Mouse (Mus musculus) layer of hippocampus, adult 11-12 months (tissue): ENCODE data around the gene Anks1b.

Source experiments
- DNase-seq: peaks from one replicate; pipeline ENCODE4 v3.0.0; 2022; ENCODE audit warnings: low spot score

Anks1b gene

DNA sequence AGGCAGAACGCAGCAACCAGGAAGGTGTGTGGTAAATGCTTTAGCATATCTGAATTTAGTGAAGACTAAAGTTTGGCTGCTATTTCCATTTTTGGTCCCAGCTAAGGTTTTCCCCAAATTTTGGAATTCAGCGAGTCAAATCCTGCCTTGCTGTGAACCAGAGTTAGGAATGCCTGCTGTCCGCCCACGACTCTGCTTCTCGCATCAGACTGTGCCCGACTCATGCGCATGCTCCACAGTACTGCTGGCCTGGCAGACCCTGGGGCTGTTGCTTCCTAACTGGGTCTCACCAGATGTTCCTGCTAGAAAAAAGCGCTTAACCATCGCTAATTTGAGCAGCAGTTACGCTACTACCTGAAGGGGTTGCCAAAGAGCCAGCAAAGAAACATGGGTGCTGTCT is 801.1 kb downstream of the Anks1b start:
- DNase-seq: peak; percentile 76

DNA sequence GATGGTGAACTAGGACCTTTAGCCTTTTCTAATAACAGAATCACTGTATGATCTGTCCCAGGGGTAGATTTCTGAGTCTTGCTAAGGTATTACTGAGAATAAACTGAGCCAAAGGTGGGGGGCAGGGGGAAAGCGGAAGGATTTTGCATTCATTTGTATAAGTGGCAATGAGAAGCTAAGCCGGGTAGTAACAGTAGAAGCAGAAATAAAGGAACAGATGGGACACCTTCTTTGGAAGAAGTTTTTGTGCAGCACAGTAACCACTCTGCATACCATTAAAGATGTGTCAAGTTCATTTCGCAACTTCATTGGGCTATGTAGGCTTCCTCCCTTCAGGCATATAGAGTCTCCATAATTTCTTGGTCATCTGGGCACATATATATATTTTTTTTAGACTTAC is 804.1 kb downstream of the Anks1b start:
- DNase-seq: no peak

DNA sequence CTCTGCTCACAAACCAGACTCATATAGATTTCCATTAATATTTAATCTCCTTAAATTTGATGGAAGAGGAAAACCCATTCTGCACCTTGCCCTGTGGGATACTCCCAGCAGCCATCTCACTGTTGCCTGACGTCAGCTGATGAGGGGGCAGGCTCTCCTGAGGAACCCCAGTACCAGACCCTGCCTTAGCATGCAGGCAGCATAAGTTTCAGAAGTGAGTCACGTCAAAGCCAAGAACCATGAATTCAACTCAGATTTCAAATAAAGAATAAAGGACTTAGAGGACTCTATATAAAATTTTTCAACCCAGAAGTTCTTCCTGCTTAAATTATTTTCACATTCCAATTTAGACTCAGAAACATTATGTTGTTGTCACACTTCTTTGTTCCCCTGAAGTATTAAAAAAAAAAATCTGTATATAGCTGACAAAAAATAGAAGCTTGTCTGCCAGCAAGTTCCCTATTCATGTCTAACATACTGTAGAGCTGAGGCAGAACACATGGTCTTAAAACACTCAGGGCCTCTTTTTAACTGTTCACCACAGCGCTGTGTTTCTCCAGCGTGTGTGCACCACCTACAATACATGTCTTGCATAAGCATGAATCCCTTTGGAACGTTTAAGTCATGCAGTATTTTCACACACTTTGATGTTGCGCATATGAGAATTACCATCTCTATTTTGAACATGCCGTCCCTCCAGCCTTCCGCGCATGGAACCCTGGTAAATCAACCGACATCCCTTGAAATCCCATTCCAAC is 806.6 kb downstream of the Anks1b start:
- DNase-seq: peak; percentile 40

DNA sequence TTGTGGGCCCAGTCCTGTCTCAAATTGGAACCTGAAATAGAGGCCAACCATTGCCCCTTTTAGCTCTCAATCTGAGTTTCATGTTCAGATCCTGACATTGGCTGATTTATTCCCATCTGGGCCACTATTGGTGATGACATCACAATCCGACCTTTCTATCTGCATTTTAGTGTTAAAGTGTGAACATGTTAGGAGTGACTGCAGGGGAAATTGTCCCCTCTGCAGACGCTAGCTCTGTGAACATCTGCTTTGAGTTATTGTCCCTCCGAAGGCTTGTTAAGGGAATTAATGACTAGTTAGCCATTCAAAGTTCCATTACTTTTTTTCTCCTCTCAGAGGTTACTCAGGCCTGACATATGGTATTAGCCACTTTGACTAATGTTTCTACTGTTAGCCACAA is 810.5 kb downstream of the Anks1b start:
- DNase-seq: no peak

DNA sequence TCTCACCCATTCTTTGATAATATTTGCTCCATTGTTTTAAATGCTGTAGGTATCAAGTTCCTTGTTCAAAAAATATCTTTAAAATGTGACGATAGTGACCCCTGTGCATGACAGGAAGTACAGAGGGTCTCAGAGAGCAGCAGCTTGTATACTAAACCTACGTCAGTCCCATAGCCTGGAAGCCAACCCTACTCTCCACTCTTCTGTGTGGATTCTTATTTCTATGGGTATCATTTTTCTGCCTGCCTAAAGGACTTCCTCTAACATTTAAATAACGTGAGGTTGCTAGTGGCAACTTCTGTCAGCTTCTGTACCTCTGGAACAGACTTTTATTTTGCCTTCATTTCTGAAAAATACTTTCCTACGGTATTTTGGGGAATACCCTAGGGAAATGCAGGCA is 812.1 kb downstream of the Anks1b start:
- DNase-seq: no peak

DNA sequence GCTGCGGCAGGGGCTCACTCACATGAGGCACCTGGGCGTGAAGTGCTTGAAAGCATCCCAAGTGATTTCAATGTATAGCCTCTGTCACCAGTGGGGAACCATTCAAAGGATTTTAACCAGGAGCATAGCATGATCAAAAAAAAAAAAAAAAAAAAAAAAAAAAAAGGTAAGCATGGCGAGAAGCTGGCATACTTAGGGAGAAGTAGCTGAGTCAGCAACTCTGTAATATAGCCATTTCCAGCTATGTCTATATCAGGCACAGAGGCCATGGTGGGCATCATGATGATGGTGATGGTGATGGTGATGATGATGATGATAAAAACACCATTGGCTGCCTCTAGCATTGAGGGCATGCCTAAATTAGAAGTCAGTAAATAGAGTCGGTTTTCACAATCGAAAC is 814.8 kb downstream of the Anks1b start:
- DNase-seq: no peak

DNA sequence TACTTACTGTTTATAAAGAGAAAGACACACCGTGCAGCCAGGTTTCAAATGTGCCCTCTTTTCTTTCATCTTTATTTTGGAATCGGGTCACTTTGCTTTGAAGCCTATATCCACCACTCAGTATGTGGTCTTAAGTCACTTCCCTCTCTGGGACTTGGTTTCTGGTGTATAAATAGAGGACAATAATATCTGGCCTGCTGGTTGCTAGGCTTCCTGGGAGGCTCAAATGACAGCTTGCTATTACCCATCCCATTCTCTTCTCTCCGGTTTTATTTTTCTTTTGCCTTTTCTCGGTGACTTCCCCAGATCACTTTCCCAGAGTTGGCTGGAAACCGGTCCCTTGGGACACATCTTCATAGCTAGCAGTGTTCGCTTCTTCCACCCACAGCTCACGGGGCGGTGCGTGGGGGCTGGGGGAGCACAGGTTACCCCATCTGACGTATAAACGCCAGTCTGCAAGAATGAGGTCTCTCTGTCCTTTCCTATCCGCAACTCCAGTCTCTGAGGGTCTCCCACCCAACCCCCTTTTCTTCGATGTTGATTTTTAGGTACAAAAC is 815.5 kb downstream of the Anks1b start:
- DNase-seq: no peak

DNA sequence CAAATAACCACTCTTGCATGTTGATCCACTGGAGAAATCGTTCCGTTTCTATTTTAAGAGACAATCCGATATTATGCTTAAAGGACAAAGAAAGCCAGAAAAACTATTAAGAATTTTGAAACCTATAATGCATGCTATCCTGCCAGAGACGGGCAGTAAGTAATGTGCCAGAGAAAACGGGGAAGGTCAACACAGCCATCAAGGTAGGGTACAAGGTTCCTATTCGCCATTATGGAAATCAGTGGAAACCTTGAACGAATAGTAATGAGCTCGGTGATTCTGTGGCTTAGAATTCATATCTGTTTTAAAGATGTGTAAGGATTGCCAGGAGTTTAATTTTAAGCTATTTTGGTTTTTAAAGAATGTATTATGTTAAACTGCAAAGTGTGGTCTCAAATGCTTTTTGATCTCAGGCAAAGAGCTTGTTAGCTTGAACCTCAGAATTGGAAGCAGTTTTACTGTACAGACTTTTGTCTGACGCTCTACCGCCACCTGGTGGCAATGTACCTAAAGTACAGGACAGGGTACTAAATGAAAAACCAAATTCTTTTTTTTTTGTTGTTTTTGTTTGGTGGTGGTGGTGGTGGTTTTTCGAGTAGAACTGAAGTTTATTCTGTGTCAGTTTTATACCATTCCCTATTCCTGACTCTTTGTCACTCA is 816.7 kb downstream of the Anks1b start:
- DNase-seq: peak; percentile 78

DNA sequence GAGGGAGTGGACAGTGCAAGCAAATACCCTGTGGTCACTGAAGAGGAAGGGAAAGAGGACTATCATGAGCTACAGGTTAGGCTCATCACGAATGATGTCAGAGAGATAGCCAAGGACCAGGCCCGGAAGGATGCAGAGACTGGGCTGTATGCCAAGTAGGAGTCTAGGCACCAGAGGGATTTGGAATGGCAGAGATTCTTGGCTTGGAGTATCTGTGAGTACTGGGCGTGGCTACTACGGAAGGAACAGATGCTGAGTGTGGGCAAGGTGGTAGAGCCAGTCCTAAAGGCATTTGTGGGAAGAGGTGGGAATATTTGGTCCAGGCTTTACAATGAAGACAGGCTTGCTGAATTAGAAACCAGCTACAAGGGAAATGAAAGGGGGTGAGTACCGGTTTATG is 823.4 kb downstream of the Anks1b start:
- no peak for DNase-seq

DNA sequence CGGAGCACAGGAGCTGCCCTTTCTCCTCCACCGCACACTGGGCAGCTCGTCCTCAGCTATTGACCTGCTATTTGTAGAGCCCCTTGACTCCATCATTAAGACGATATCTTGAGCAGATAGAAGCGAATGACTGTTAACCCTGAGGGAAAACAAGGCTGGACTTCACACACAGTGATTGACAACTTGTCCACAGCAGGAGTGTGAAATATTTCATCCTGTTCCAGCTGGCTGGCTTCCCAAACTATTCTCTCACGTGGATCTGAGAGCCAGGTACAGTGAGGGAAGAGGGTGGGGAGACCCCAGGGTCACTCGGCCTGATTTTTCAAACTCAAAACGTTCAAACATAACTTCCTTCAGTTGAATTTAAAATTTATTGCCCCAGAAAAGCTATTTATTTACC is 824.1 kb downstream of the Anks1b start:
- no peak for DNase-seq

DNA sequence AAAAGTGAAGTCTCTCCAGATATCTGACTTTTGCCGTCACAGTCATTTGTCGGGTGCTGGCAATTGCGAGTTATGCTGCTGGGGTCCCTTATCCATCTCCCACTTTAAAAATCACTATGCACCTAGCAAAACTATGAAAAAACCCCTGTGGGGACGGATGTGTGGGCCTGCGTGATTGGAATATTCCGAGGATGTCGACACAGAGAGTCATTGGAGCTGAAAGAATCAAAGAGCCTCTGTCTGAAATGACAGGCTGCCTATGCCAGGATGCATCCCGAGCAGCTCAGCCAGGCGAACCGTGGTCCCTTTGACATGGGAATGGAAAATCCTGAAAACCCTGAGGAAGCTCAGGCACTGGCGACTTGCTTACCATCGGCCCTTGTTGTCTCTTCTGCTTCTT is 825.9 kb downstream of the Anks1b start:
- DNase-seq: no peak

DNA sequence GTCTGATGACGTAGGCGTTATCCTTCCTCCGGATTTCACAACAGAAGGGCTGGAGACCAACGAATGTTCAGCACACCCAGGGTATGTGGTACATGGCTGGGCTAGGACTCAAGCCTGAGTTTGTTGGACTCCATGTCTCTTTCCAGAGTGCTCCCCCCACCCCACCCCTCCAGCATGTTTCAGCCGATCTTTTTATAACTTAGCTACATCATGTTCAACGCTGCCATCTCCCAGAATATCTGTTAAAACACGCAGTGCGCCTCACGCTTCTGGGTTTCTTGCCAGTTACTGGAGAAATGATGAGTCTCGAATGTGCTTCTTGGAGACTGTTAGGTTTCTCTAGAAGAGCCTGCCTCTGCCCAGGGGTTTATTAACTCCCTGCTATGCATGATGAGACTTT is 831.3 kb downstream of the Anks1b start:
- peak; percentile 68 for DNase-seq

DNA sequence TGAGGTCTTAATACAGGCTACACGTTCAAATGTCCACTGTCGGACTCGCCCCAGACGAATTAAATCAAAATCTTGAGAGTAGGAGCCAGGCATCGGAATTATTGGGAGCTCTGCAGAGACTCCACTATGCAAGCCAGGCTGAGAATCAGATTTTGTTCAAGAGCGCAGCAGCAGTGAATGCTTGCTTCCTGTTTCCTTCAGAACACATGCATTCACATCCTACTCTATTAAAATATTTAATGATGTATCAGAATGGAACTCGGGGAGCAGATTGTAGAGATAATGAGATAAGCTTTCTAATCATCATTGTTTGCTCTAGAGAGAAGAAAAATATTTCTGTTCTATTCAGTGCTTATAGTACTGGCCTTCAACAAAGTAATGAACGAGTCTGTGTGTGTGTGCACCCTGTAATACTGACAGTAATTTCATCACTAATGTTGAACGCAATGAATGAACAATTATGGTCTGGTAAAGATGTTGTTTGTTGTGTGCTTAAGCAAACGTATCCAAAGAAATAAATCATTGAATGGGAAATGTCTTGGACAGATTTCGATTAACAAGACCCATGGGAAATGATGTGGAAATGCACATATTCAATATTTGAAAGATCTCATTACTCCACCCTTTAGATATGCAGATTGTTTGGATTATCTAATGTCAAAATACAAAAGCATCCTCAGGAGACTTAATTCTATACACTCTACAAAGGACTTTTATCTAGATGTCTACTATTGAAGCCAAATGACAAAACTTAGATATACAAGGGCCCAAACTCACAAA is 835.7 kb downstream of the Anks1b start:
- no peak for DNase-seq

DNA sequence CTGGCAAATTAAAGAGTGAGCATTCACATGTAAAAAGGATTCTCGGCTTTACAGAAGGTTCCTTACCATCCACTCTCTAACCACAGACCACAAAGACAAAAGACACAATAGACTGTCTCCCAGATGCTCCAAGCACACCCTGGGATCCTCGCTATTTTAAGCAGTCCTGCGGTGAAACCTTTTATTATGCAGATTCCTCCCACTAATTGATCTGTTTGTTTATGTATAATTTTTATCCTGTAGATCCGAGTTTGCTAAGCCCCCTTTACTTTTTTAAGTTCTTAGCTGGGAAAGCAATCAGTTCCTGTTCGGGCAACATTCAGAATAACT is 836.3 kb downstream of the Anks1b start:
- no peak for DNase-seq

DNA sequence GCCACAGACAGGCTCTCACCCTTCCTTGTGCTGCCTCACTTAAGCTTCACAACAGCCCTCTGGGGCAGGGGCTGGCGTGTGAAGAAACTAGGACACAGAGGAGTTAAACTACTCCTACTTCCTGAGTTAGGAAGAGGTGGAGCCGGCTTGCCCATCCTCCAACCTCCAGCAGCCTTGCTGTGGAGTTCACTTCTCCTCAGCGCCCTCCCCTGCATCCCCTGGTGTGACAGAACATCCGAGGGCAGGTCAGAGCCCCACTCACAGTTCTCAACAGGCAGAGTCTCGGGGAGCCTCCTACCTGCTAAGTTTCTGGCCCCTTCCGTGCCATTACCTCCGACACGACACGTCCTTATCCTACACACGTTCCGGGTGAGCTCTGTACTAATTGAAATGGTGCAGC is 844.7 kb downstream of the Anks1b start:
- no peak for DNase-seq

DNA sequence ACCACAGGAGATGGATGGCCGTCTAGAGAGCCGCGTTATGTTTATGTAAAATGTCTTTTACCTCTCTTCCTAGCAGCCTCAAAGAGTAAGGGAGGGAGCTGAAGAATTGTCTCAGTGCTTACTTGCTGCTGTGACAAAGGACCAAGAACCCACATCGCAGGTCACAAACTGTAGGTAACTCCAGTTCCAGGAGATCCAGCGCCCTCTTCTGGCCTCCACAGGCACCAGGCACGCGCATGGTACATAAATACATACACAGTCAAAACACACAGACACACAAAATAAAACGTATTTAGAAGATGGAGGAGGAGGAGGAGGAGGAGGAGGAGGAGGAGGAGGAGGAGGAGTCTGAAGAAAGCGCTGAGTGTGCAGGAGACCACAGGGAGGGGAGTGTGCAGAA is 845.4 kb downstream of the Anks1b start:
- DNase-seq: no peak

DNA sequence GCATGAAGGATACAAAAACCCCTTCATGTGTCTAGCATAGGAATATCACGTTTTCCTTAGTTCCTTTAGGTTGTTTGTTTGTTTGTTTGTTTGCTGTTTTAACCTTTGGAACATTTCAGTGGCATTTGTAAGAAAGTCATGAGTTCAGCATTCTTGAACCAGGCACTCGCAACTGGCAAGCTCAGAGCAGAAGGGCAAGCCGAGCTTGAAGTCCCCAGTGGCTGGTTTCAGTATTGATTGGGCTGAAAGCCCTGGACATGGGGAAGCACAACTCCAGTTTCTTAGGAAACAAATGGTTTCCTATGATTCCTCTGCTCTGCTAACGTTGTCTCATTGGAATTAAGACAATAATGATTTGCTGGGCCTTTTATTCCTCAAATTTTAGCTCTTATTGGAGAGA is 846.7 kb downstream of the Anks1b start:
- DNase-seq: no peak

DNA sequence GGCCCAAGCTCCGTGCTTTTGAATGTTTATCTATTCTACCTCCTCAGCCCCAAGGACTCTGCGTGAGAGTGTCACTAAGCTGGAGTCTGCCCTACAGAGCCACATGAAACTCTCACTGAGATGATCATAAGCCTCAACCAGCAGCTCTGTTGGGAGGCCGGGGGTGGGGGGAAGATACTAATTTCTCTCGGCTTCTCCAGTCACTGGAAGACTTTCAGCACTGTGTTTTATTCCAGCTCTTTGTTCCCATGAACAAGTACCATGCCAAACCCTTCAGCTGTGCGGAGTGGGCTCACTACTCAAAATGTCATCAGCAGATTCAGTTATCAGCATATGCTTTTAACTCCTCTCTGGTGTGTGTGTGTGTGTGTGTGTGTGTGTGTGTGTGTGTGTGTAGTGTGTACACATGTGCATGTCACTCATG is 849.8 kb downstream of the Anks1b start:
- peak; percentile 73 for DNase-seq

DNA sequence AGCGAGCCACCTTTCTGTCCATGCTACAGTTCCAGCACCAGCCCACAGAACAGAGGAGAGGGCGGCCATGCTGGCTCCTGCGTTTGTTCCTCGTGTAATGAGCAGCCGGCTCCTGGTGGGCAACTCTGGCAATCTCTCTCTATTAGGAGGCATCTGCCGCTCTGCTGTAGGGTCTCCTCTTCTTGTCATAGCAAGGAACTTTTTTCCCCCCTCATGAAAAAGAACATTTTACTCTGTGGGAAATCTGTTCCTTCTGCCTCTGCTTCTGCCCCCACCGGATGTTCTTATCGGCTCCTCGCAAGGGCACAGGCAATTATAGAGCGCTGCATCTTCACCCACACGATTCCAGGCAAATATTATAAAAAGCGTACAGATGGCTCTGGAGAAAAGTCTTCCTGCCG is 850.6 kb downstream of the Anks1b start:
- DNase-seq: peak; percentile 56

DNA sequence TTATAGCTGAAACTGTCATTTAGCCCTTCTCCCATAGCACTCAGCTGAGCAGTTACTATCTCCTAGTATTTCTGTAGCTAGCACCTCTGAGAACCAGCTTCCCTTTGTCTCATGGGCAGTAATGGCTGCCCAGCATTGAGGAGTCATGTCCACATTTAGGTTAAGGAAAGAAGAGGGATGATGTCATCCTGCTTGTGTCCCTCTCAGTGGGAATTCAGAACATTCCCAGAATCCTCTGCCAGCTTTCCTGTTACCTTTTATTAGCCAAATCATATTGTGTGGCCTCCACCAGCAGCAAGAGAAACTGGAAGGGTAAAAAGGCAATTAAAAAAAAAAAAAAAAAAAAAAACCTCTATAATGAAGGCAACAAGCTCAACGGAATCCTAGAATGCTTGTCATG is 851.6 kb downstream of the Anks1b start:
- DNase-seq: no peak

DNA sequence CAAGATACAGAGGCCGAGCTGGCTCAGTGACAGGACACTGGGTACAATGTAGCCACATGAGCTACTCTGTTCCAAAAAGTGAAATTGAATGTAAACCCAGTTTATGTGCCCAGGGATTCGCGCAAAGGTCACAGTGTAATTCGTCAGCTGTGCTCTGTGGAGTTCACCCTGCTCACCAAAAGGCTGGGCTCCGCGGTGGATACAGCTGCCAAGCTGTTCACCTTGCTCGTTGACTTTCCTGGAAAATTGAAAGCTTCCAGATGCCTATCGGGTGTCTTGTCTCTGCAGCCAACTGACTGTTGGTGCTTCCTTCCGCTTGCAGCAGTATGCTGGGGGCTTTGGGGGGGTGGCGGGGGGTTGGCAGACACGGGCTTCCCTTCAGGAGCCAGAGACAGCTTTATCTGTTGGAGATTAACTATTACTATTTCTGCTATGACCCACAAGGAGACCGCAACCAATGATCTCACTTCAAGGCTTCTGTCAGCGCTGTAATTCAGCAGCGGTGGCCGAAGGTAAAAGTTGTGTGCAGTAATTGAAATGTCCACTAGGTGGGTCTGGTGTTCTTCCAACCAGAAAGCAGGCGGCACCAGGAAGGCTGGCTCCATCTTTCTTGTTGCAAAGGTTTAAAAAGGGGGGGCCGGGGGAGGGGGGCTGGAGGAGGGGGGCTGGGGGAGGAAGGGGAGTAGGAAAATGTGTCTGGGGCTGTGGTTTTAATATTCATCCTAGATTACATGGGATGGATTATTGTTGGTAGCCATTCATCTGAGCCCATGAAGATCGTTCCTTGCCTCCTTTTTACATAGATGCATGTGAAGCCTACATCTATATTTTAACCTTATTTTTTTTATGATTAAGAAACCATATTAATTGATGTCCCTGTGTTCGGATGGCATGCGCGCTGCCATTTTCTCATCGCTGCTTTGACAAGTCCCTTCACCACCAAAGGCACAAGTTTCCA is 855.4 kb downstream of the Anks1b start:
- DNase-seq: peak; percentile 86

DNA sequence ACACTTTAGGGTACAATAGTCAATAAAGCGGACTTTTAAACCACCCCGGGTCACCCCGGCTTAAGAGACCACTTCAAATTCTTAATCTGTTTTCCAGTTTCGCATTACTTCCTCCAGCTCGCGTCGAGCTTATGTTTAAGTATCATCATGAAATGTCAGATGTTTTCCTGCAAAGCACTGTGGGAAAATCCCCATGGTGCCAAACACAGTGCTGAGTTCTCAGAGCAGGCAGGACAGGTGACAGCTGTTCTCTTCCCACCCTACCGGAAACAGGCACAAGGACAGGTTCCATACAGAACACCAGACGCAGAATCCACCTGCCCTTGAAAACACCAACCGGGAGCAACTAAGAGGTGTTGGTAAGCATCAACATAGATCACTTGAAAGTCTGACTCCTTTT is 856.2 kb downstream of the Anks1b start:
- no peak for DNase-seq
